Mouse (Mus musculus) G1E (cell line): Measurements from ENCODE around the gene Eno2.

Source experiments
- CTCF ChIP-seq: IDR thresholded peaks from 2 replicates; pipeline ENCODE4 v1.5.1; 2012; ENCODE audit warnings: low read depth, low read length, inconsistent platforms, mixed read lengths
- GATA1 ChIP-seq: IDR thresholded peaks from 2 replicates; pipeline ENCODE4 v1.6.1; 2012; ENCODE audit warnings: borderline replicate concordance, low read length, inconsistent platforms, mixed read lengths
- POLR2AphosphoS5 ChIP-seq: IDR thresholded peaks from 2 replicates; pipeline ENCODE4 v1.6.1; 2012; ENCODE audit warnings: low read depth, low read length, inconsistent platforms; ENCODE audit not compliant: insufficient replicate concordance
- TAL1 ChIP-seq: conservative IDR thresholded peaks from 2 replicates; pipeline ENCODE4 v1.6.1; 2012; ENCODE audit warnings: low read depth, low read length, inconsistent platforms, mixed read lengths

DNA sequence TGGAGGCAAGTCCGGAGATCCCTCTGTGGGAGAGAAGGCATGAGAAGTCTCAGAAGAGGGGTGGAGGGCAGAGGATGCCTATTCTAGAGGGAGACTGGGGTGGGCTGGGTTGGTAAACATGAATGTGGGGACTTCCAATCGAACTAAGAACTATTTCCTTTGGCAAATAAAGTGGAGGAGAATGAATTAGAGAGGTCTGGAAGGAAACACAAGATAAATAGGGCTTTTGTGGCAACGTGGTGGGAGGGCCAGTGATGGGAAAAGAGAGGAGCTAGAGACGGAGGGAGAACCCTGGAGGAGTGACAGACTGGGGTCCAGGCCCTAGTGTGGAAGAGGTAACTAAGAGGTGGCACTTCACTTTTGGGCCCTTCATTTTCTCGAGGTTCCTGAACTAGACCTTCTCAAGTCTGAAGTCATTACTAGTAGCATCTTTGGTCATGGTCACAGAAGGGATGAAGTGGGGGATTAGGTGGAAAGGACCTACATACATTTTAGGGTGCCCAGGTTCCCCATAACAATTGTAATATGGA is 12.1 kb downstream of the Eno2 start:
- TF ChIP-seq CTCF (no peak), GATA1 (no peak), TAL1 (no peak), POLR2AphosphoS5 (no peak)
